Mouse (Mus musculus): Measurements from ENCODE around the gene Cbx5.

DNA sequence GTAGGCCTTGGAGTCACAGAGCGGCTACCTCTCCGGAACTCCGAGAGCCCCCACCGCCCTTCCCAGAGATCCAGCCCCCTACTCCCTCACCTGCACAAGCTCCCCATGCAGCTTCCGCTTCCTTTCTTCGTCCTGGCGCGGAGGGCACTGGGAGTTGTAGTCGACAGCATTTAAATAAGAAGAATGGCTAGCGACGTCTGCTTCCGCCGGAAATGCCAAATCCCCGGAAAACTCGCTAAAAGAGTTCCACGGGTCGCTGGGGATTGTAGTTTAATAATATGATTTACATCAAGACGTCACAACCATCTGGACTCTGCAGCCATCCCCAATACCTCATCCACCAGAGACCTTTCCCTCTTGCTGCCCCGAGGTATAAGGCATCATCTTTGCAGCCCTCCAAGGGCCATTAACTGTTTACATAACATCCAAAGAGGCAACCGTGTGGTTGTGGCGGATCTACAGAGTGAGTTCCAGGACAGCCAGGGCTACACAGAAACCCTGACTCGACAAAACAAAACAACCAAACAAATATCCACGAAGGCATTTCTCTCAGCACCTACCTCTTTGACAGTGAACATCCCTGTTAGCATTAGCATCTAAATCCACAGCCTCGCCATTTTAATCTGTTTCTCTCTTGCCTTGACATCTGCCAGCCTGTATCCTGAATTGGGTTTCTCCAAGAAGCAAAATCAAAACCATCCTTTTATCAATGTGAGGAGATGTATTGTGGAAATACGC, 76.3 kb downstream of the Cbx5 start:
- TF ChIP-seq POLR2A (IDR thresholded peaks at IDR 0.05; ENCODE audit: insufficient read depth, low read depth, low read length) = peak; percentile 76
- no peak for TF ChIP-seq CTCF (IDR thresholded peaks at IDR 0.05)
- TF ChIP-seq EP300 (IDR thresholded peaks at IDR 0.05; ENCODE audit: insufficient read depth, low read depth, low read length) = 0 out of 2 replicates have a peak, but pooled peaks have one; percentile 41
